Mouse (Mus musculus) frontal cortex, postnatal 25 days (tissue): ENCODE results near the gene Ifnar1.

Experiments used
- DNase-seq, 2 experiments: peaks; one replicate each; pipeline ENCODE4 v3.0.0; 2022; ENCODE audit warnings: low spot score in 2 of 2

Gene Ifnar1

DNA sequence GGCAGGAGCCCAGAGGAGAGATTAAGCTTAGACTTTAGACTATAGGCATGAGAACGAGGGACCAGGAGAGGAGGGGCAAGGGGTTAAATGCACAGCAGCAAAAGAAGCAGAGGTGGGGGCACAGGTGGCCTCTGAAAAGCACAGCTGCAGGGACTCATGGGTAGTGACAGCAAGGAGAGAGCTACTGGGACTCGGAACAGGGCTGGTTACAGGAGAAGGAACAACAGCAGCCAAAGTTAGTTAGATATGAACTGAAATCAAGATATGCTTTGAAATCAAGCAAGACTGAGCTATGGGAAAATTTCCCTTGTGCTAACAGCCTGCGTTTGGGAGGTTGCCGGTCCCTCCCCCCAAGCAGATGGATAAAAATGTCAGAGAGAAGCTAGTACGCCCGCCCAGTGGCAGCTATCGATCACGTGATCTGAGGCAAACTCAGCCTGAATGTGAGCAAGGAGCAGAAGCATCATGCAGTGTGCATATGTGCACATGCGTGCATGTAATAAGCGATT, 56.6 kb downstream of the Ifnar1 start:
- DNase-seq, result no peak

DNA sequence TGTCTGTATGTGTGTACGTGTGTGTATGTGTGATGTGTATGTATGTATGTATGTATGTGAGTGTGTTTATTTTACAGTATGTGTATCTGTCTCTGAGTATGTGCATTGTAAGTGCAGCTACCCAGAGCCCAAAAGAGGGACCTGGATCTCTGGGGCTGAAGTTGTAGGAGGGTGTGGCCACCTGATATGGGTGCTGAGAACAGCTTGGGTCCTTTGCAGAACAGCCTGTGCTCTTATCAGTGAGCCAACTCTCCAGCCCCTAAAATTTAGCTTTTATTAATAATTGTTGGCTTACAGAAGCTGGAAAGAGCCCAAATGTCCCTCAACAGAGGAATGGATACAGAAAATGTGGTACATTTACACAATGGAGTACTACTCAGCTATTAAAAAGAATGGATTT, 58.6 kb downstream of the Ifnar1 start:
- no peak for DNase-seq

DNA sequence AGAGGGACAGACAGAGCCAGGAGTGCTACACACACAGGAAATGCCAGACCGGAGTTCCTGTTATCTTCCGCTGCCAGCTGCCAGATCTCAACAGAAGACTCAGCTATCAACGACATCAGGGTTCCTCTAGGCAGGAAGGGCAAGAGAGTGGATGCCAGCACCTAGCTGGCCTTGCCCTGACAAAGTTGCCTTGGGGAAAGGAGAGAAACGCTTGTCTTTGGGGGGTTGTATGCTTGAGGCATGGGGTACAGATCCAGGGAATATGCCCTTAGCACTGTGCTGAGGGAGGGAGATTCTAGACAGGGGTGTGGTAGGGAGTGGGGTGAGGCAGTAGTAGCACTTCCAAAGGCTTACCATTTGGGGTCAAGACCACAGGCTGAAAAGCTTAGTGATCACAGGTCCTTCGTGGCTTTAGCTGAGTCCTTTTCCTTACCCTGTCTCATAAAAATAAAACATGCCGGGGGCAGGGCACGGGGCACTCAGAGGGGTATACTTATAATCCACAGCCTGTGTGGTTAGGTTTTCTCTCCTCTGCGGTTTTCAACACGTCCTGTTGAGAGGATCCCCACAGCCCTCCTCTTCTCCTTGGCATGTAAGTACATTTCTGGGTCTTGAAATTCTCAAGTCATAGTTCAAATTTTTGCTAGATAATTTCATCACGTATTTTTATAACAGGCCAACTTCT, 60.7 kb downstream of the Ifnar1 start:
- no peak for DNase-seq

DNA sequence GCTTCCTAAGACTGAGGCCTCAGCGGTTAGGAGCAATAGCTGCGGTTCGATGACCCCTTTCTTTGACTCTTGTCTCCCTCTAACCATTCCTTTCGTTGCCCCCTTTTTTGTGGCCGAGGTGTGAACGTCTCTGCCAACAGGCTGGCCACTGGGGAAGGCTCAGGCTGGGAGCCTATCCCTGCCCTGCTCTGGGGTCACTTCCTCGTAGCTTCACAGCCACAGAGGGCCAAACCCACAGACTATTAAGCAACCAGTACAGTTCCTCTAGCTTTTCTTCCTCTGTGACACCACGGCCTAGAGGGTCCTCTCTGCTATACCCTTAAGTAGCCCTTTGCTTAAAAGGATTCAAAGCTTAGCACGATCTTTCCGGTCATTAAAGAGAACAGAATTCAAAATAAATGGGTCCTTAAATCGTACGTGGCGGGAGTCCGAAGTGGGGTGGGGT, 61.4 kb downstream of the Ifnar1 start:
- no peak for DNase-seq

DNA sequence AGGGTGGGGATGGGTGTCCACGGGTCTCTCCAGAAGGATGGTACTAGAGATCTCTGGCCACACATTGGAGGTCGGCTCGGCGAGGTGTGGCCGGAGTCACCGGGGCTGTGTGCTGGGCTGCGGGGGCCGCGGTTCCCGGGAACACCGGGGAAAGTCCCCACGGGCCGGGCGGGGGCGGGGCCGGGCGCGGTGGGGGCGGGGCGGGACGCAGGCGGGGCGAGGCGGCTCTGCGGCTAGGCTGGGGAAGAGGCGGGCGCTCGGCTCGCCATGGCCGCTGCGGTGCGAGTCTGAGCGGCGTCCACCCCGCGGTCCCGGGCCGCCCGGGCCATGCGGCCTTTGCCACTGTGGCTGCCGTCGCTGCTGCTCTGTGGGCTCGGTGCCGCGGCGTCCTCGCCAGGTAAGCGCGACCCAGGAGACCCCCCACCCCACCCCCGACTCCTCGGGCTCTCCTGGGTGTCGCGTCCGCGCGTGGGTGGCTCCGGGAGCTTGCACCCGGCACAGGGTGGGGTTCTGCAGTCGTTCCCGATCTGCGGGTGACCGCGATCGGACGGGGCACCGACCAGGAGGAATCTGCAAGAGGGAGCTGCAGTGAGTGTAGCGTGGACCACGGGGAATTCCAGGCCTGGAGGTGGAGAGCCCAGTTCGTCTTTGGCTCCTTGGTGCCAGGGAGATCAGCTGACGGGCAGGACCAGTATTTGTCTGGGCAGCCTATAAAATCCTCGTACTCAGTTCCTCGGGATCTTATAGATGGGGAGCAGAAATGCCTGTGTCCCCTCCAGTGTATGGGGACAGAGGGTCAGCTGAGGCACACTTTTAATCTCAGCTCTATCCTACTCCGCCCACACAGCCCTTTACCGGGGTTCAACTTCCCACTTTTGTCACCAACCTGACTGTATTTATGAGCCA, 62.1 kb downstream of the Ifnar1 start, which contains the start of gene Ifngr2:
Ifngr2 (plus strand) TSS at position 237 of the 906 bp plus-strand sequence.
- peak in 1 of 2 experiments; percentile 26 for DNase-seq

DNA sequence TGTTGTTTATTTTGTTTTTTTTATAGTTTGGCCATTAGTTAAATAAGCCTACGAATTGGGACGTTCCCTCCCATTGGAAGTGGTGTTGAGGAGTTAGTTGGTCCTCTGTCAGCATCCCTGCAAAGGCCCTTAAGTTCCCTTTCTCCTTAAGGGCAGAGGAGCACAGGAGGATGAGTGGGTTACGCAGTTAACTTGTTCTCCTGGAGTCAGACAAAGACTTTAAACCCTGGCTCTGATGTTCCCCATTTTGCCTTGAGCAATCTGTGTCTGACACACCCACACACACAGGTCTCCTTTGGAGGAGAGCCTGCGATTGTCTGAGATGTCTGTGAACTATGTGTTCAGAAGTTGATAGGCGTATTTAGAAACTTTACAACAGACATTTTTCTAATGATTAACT, 62.9 kb downstream of the Ifnar1 start:
- no peak for DNase-seq

DNA sequence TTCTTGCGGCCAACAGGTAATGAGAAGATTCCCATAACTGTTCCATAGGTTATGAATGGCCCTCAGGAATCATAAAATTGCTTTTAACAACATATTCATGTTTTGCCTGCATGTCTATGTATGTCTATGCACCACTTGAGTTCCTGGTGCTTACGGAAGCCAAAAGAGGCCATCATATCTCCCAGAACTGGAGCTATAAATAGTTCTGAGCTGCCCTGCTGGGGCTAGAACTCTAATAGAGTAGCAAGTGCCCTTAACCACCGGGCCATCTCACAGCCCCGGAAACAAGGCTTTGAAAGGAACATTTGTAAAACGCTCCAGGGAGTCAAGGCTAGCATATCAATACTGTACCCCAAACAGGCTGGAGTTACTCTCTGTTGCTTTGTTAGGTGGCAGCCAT, 63.5 kb downstream of the Ifnar1 start:
- DNase-seq, result no peak

DNA sequence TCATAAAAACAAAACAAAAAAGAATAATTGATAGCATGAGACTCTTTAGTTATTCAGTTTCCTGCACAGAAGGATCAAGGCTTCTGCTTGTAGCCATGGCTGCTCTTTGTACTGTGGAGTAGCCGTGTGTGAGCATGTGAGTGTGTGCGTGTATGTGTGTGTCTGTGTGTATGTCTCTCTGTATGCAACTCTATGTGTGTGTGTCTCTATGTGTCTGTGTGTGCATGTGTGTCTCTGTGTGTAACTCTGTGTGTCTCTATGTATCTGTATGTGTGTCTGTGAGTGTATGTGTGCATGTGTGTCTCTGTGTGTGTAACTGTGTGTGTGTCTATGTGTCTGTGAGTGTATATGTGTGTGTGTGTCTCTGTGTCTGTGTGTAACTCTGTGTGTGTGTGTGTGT, 64.0 kb downstream of the Ifnar1 start:
- DNase-seq, result no peak

DNA sequence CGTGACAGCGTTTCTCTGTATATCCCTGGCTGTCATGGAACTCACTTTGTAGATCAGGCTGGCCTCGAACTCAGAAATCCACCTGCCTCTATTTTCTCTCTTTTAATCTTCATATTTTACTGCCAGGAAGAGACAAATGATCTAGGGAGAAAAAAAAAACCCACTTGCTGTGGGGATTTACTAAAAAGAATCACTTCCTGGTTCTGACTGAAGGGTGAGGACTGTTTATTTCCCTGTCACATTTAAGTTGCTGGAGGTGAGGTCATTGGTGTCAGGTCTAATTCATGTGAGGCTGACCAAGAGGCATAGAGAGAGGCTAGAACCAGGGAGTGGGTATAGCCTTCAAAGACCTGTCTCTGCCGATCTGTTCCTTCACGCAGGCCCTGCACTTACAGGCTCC, 64.6 kb downstream of the Ifnar1 start:
- DNase-seq, result no peak

DNA sequence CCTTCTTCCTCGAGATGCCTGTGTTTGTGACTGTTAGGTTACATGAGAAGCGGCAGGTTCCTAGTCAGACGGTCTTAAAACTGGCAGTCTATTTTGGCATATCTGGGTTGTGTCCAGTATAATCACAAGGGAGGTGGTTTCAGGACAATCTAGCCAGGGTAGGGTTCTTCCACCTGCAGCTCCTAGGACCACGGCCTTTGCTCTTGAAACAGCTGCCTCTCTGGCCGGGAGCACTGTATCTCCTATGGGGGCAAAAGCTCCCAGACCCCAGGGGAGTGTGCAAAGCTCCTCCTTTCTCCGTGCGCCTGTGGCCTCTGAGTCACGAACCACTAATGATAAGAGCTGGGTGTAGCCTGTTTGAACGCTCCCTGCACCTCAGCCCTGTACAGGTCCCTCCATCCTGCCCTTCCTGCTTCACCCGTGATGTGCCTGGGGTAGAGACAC, 66.1 kb downstream of the Ifnar1 start:
- no peak for DNase-seq

DNA sequence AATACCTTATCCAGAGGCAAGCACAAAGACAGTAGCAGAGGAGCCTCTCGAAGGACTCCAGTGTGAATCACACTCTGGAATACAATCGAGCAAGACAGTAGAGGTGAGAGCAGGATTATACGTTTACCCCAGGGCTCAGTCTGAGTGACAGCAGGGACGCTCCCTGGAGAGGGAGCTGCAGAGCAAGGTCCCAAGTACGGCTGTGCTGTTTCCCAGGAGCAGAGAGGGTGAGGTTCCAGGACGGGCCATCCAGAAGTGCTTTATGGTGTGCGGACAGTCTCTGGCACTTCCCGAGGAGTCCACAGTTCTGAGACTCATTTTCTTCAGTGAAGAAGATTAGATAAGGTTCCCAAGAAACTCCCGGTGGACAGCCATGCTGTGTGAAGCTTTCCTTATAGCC, 67.0 kb downstream of the Ifnar1 start:
- DNase-seq, result no peak

DNA sequence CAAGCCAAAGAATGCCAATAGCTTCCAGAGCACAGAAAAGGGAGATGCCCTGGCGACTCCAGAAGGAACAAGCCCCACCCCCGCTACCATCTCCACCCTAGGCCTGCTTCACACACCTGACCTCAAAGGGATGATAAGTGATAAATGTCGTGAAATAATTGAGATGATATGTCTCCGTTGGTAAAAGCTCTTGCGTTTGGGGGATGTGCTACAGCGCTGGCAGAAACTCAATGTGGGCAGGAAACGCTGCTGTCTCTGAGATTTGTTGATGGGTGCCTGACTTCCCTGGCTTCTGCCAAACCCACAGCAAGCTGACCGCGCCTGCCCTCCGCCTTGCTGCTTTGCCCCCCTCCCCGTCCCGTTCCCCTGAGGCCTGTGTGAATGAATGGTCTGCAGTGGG, 68.6 kb downstream of the Ifnar1 start:
- DNase-seq, result no peak

DNA sequence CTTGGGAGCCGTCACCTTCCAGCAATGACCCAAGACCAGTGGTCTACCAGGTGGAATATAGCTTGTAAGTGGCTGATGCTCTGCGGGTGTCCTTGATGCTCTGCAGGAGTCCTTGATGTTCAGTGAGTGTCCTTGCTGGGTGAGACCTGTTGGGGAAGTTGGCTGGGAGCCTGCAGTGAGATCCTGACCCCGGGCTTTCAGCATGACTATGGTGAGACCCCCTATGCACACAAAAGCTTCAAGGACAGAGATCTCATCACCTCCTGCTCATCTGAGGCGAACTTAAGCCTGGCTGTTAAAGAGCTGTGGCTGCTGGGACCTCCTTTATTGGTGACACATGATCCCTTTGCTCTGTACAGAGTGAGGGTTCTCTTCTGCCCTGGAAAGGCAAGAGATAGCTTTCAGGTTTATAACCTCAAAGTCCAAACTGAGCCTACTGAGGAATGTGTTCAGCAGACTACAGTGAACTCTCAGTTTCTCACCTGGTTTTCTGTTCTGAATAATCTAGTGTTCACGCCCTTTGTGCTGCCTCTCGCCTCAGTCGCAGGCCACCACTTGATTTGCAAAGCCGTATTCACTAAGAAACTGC, 70.1 kb downstream of the Ifnar1 start:
- no peak for DNase-seq

DNA sequence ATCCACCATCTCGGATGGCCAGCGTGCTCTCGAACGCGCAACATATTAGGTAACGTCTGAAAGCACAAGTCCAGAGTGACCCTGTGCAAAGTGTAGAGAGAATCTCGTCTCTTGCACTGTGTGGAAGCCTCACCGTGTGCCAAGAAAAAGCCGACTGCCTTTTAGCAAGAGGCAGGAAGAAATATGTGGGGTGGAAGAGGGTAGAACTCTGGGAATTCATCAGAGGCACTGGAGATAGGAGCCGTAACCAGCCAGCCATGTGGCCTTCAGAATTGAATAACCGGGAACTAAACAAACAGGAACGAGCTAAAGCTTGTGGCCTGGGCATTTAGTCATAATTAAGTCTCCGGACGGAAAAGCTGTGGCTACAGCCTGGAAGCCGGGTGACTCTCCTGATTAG, 71.6 kb downstream of the Ifnar1 start:
- no peak for DNase-seq
